Mouse (Mus musculus) heart, embryonic 10.5 days (tissue): ENCODE results near the gene Dpp7. TPM values are rescaled to one million over a fixed set of nuclear protein-coding genes. Genes with fewer than 3 reads are reported as not detected.

Experiments used
- DNase-seq: peaks from one replicate; pipeline ENCODE4 v3.0.0-alpha.2; 2017; ENCODE audit warnings: low spot score
- H3K27ac ChIP-seq: fragments of 300-500 bp; sonication (generic); 2 replicates; pipeline ENCODE4 v1.5.1; 2016; ENCODE audit warnings: mild to moderate bottlenecking
- H3K27me3 ChIP-seq: fragments of 300-500 bp; sonication (generic); 2 replicates; pipeline ENCODE4 v1.6.1; 2016; ENCODE audit warnings: mild to moderate bottlenecking; ENCODE audit not compliant: poor library complexity, insufficient read depth, severe bottlenecking
- H3K36me3 ChIP-seq: fragments of 300-500 bp; sonication (generic); 2 replicates; pipeline ENCODE4 v1.6.1; 2016; ENCODE audit warnings: mild to moderate bottlenecking, moderate library complexity
- H3K4me1 ChIP-seq: fragments of 300-500 bp; sonication (generic); 2 replicates; pipeline ENCODE4 v1.6.1; 2016; ENCODE audit warnings: mild to moderate bottlenecking
- H3K4me3 ChIP-seq: fragments of 300-500 bp; sonication (generic); 2 replicates; pipeline ENCODE4 v1.5.1; 2016; ENCODE audit warnings: mild to moderate bottlenecking, moderate library complexity
- H3K9me3 ChIP-seq: fragments of 300-500 bp; sonication (generic); 2 replicates; pipeline ENCODE4 v1.6.1; 2016; ENCODE audit warnings: mild to moderate bottlenecking, moderate library complexity
- WGBS: fragments of 180-500 bp; shearing (Covaris S2); methylation state at CpG from one replicate; pipeline ENCODE4 v1.1.7; 2016; 5-methylcytosine and 5-hydroxymethylcytosine counted together
- polyA plus RNA-seq: library from polyadenylated mRNA; unstranded; fragments of >200 nt; fragmentation: Nextera tagmentation; extraction: Ambion mirVana; gene quantifications from 2 replicates; pipeline ENCODE4 v1.2.1, GENCODE M21; 2016

Dpp7 gene
- polyA plus RNA-seq, 1 experiment from 2014 or later, result 19.1 TPM

- WGBS, result 33% methylated on average over 3 of the region's 3 CpGs
- Histone ChIP-seq H3K27ac (no peak overlapping the region), H3K27me3 (peaks cover 80% of the 10 kb centered on the region), H3K4me3 (no peak overlapping the region), H3K4me1 (peaks cover 21% of the 10 kb centered on the region), H3K36me3 (no peaks in the 10 kb centered on the region), H3K9me3 (no peaks in the 10 kb centered on the region)
- no peak for DNase-seq
Observed at GRCm38 (mm10) chr2:25394281-25395221, 38.4 kb upstream of the Dpp7 start.

GRCm38 (mm10) chr2:25391266-25391665 is 35.1 kb upstream of the Dpp7 start:
- Histone ChIP-seq H3K27ac (no peak overlapping the region), H3K36me3 (no peaks in the 10 kb centered on the region), H3K4me1 (peaks cover 18% of the 10 kb centered on the region), H3K27me3 (peaks cover 50% of the 10 kb centered on the region), H3K4me3 (no peak overlapping the region), H3K9me3 (no peaks in the 10 kb centered on the region)
- WGBS, result 72% methylated on average over 5 of the region's 5 CpGs
- DNase-seq, result no peak

- H3K4me3 ChIP-seq, result no peak overlapping the region
- DNase-seq, result no peak
- H3K9me3 ChIP-seq, result no peaks in the 10 kb centered on the region
- H3K36me3 ChIP-seq, result no peaks in the 10 kb centered on the region
- H3K4me1 ChIP-seq, result no peaks in the 10 kb centered on the region
- H3K27ac ChIP-seq, result no peak overlapping the region
- H3K27me3 ChIP-seq, result peaks cover 9% of the 10 kb centered on the region; the same call in 1 of the 2 replicates
- WGBS, result 57% methylated on average over 5 of the region's 5 CpGs
Observed at GRCm38 (mm10) chr2:25384492-25384891, 28.3 kb upstream of the Dpp7 start.

GRCm38 (mm10) chr2:25376589-25376988 is 20.4 kb upstream of the Dpp7 start:
- 51% methylated on average over 4 of the region's 4 CpGs for WGBS
- peaks cover 33% of the 10 kb centered on the region for H3K36me3 ChIP-seq
- no peak overlapping the region for H3K4me3 ChIP-seq
- peaks cover 28% of the 10 kb centered on the region for H3K4me1 ChIP-seq
- no peaks in the 10 kb centered on the region for H3K9me3 ChIP-seq
- H3K27ac ChIP-seq, result no peak overlapping the region
- H3K27me3 ChIP-seq, result no peaks in the 10 kb centered on the region
- no peak for DNase-seq

- 33% methylated on average over 2 of the region's 2 CpGs for WGBS
- DNase-seq, result no peak
- Histone ChIP-seq H3K4me1 (peaks cover 29% of the 10 kb centered on the region), H3K36me3 (peaks cover 33% of the 10 kb centered on the region), H3K4me3 (peak overlapping the region; percentile 87), H3K9me3 (no peaks in the 10 kb centered on the region), H3K27me3 (peaks cover 16% of the 10 kb centered on the region; the same call in 1 of the 2 replicates), H3K27ac (no peak overlapping the region)
Observed at GRCm38 (mm10) chr2:25373431-25373830, 17.3 kb upstream of the Dpp7 start.

- Histone ChIP-seq H3K27me3 (peaks cover 20% of the 10 kb centered on the region; the same call in 1 of the 2 replicates), H3K9me3 (no peaks in the 10 kb centered on the region), H3K27ac (peak overlapping the region; percentile 90), H3K4me1 (peaks cover 29% of the 10 kb centered on the region), H3K4me3 (peak overlapping the region; percentile 87), H3K36me3 (peaks cover 28% of the 10 kb centered on the region)
- DNase-seq, result no peak
- WGBS, result 3% methylated on average over 42 of the region's 42 CpGs
Observed at GRCm38 (mm10) chr2:25372644-25373391, 16.7 kb upstream of the Dpp7 start.

- WGBS, result under 1% methylated on average over 65 of the region's 65 CpGs
Observed at GRCm38 (mm10) chr2:25371764-25372643, 15.8 kb upstream of the Dpp7 start, which contains the start of gene Sapcd2. TSS of gene Sapcd2 (plus strand) at chr2:25372321.

GRCm38 (mm10) chr2:25369996-25370395 is 13.8 kb upstream of the Dpp7 start:
- no peak for DNase-seq
- Histone ChIP-seq H3K4me3 (no peak overlapping the region), H3K27ac (no peak overlapping the region), H3K27me3 (peaks cover 31% of the 10 kb centered on the region), H3K9me3 (no peaks in the 10 kb centered on the region), H3K36me3 (peaks cover 1% of the 10 kb centered on the region; the same call in 1 of the 2 replicates), H3K4me1 (peaks cover 33% of the 10 kb centered on the region)
- whole genome bisulfite sequencing, result 76% methylated on average over 3 of the region's 3 CpGs

More at GRCm38 (mm10) chr2:25371764-25372643, 15.8 kb upstream of the Dpp7 start, which contains the start of gene Sapcd2:
- Histone ChIP-seq H3K27me3 (peaks cover 20% of the 10 kb centered on the region; the same call in 1 of the 2 replicates), H3K9me3 (no peaks in the 10 kb centered on the region), H3K4me3 (peak within 1 kb of the TSS; percentile 87), H3K27ac (peak within 1 kb of the TSS; percentile 90), H3K4me1 (peaks cover 29% of the 10 kb centered on the region), H3K36me3 (peaks cover 21% of the 10 kb centered on the region)
- DNase-seq, result peak; percentile 97

GRCm38 (mm10) chr2:25365091-25365761 is 9.1 kb upstream of the Dpp7 start, which contains the start of gene Uap1l1:
TSS of gene Uap1l1 (minus strand) at chr2:25365682.
- peak within 1 kb of the TSS; percentile 79 for H3K4me3 ChIP-seq
- no peaks in the 10 kb centered on the region for H3K9me3 ChIP-seq
- peak; percentile 90 for DNase-seq
- H3K36me3 ChIP-seq, result no peaks in the 10 kb centered on the region; the same call in 1 of the 2 replicates
- H3K27me3 ChIP-seq, result peaks cover 65% of the 10 kb centered on the region
- WGBS, result under 1% methylated on average over 54 of the region's 54 CpGs
- H3K27ac ChIP-seq, result peak within 1 kb of the TSS; percentile 82
- H3K4me1 ChIP-seq, result peaks cover 12% of the 10 kb centered on the region; the same call in 1 of the 2 replicates

- H3K27me3 ChIP-seq, result peaks cover 61% of the 10 kb centered on the region
- WGBS, result 27% methylated on average over 9 of the region's 9 CpGs
- DNase-seq, result no peak
Observed at GRCm38 (mm10) chr2:25364761-25365090, 8.6 kb upstream of the Dpp7 start.

GRCm38 (mm10) chr2:25364313-25364712 is 8.2 kb upstream of the Dpp7 start:
- no peak for DNase-seq
- Histone ChIP-seq H3K27ac (no peak overlapping the region), H3K27me3 (peaks cover 58% of the 10 kb centered on the region), H3K4me3 (0 out of 2 replicates have a peak overlapping the region, but pooled peaks have one; percentile 79), H3K9me3 (no peaks in the 10 kb centered on the region), H3K4me1 (peaks cover 12% of the 10 kb centered on the region; the same call in 1 of the 2 replicates), H3K36me3 (no peaks in the 10 kb centered on the region; the same call in 1 of the 2 replicates)
- 84% methylated on average over 4 of the region's 4 CpGs for WGBS

More at GRCm38 (mm10) chr2:25364761-25365090, 8.6 kb upstream of the Dpp7 start:
- Histone ChIP-seq H3K36me3 (no peaks in the 10 kb centered on the region; the same call in 1 of the 2 replicates), H3K4me1 (peaks cover 12% of the 10 kb centered on the region; the same call in 1 of the 2 replicates), H3K4me3 (peak overlapping the region; percentile 79), H3K27ac (no peak overlapping the region), H3K9me3 (no peaks in the 10 kb centered on the region)
